ENCODE assay signal across 21 mouse cellular contexts in the genomic region with DNA sequence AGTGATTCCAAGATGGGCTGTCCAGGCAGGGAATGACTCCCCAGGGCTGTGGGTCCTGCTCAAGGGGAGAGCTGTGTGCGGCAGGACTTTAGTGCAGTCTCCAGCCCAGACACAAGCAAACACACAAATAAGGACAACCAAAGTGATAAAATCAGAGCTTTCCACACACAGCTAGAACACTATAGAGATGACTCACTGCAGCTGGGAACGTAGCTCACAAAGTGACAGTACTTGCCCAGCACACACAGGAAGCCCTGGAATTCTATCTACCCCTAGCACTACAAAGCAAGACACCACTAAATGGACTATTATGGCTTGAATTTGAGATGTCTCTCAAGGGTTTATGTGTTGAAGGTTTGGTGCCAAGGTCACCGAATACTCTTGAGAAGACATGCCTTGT. TPM values are rescaled to one million over a fixed set of nuclear protein-coding genes. Genes with fewer than 3 reads are reported as not detected.
DNase-seq lines count a peak whose midpoint lies in the region; TF ChIP-seq lines count a peak whose summit lies in the region.
"Had no signal": no experiment of that assay in that cellular context is flagged by ENCODE, and none has a peak within 500 bp of the region (broad histone marks: within the 10 kb centered on the region; RNA-seq: fewer than 3 reads in every experiment).

No protein-coding gene starts in this region.

- intact Hi-C loops in heart, postnatal 36 days (cut with DNase I) = no loop called here

- DNase-seq in adrenal gland, postnatal 10 days = peak; percentile 11
- DNase-seq in adrenal gland, adult 2 months = no peak
- peak; percentile 46 for DNase-seq in heart, adult 11 months
- no peak for DNase-seq in heart, postnatal 36 days
- DNase-seq in brain, adult 2 months (ENCODE audit: low read depth, low spot score) = peak; percentile 61
- no peak for DNase-seq in thymus, adult 2 months
- DNase-seq: adrenal gland, postnatal 14 days; adrenal gland, postnatal 36 days; cerebellum, adult 11 months; cerebellum, adult 18-20 months; cerebellum, adult 8-10 months; cerebellum, adult 9-11 months; cerebellum, postnatal 14 days; cerebellum, postnatal 36 days; embryo, embryonic 11 days had no signal

- no peak for TF ChIP-seq CTCF in thymus, adult 2 months (IDR thresholded peaks at IDR 0.05; ENCODE audit: borderline replicate concordance, control insufficient read depth, extremely low read depth, insufficient read depth, low read length, poor library complexity)

- H3K4me3 ChIP-seq in thymus, adult 2 months (ENCODE audit: control insufficient read depth, insufficient read depth, low read length) = no peak overlapping the region
- H3K4me3 ChIP-seq: embryonic facial prominence, embryonic 13.5 days; embryonic facial prominence, embryonic 15.5 days; erythroblast, embryonic 14.5 days; forebrain, embryonic 10.5 days; forebrain, embryonic 12.5 days had no signal

- 92% methylated on average over 3 of the region's 3 CpGs for WGBS in thymus, adult 2 months

- no peak overlapping the region for H3K27ac ChIP-seq in thymus, adult 2 months (ENCODE audit: control insufficient read depth, insufficient read depth, low read length)
- H3K27ac ChIP-seq: embryonic facial prominence, embryonic 13.5 days; embryonic facial prominence, embryonic 15.5 days; forebrain, embryonic 10.5 days; forebrain, embryonic 12.5 days had no signal

- H3K27me3 ChIP-seq in thymus, adult 2 months (ENCODE audit: control insufficient read depth, insufficient read depth, low read length) = no peaks in the 10 kb centered on the region
- H3K27me3 ChIP-seq: embryonic facial prominence, embryonic 13.5 days; embryonic facial prominence, embryonic 15.5 days; forebrain, embryonic 12.5 days had no signal

- TF ChIP-seq POLR2A in thymus, adult 2 months (IDR thresholded peaks at IDR 0.05; ENCODE audit: control insufficient read depth, extremely low read depth, insufficient read depth, low read length, poor library complexity) = no peak

- no peaks in the 10 kb centered on the region for H3K4me1 ChIP-seq in thymus, adult 2 months (replicated peaks; ENCODE audit: control insufficient read depth, insufficient read depth, low read length)
- H3K4me1 ChIP-seq: embryonic facial prominence, embryonic 13.5 days; embryonic facial prominence, embryonic 15.5 days; forebrain, embryonic 12.5 days had no signal

- H3K36me3 ChIP-seq in thymus, adult 2 months (ENCODE audit: control insufficient read depth, insufficient read depth, low read length) = no peaks in the 10 kb centered on the region
- H3K36me3 ChIP-seq: embryonic facial prominence, embryonic 13.5 days; embryonic facial prominence, embryonic 15.5 days; forebrain, embryonic 10.5 days; forebrain, embryonic 12.5 days; G1E had no signal

RNA-seq across cellular contexts. Expression of a gene that starts 26.0 kb away (rescaled TPM):
- 10 to 100 TPM; 45.4 to 57.6 TPM for total RNA-seq in adrenal gland, postnatal 10 days (2021)
- 10 to 100 TPM; 43.5 to 44.5 TPM for total RNA-seq in adrenal gland, adult 2 months (2021)
- 14.8 and 15.2 TPM in 2 replicates for polyA plus RNA-seq in adrenal gland, adult 2 months (2012; rRNA removed)
- 10 to 100 TPM; 21.0 to 24.5 TPM for total RNA-seq in heart, postnatal 36 days (2021)
- 30.5 and 37.8 TPM in 2 replicates for polyA plus RNA-seq in thymus, adult 2 months (2012; rRNA removed)

RNA-seq across cellular contexts. Expression of a gene that starts 39.1 kb away (rescaled TPM):
- 10 to 100 TPM; 24.7 to 32.1 TPM for total RNA-seq in adrenal gland, postnatal 10 days (2021)
- 10 to 100 TPM; 16.7 to 21.2 TPM for total RNA-seq in adrenal gland, adult 2 months (2021)
- 5.4 and 5.5 TPM in 2 replicates for polyA plus RNA-seq in adrenal gland, adult 2 months (2012; rRNA removed)
- 10 to 100 TPM; 15.0 to 16.8 TPM for total RNA-seq in heart, postnatal 36 days (2021)
- polyA plus RNA-seq in thymus, adult 2 months (2012; rRNA removed) = 8.7 and 9.3 TPM in 2 replicates
- total RNA-seq: G1E had no signal
- polyA plus RNA-seq: erythroblast, embryonic 14.5 days; G1E had no signal

Comparison
In these comparisons a context has a peak if more than half of its experiments do, and no peak if none do; other contexts are left out.
1. DNase-seq: peak in adrenal gland, postnatal 10 days (single experiment), heart, adult 11 months (single experiment) and brain, adult 2 months (single experiment); none in adrenal gland, adult 2 months (single experiment), heart, postnatal 36 days (0 of 2) and thymus, adult 2 months (single experiment).